Mouse (Mus musculus) kidney, adult 9 months (tissue): ENCODE data around the gene Krtap15.

Experiments used
- DNase-seq: peaks from one replicate; pipeline ENCODE4 v3.0.0; 2022

The Krtap15 gene

GRCm38 (mm10) chr16:88820066-88820465 lies at the start of gene Krtap15:
TSS of gene Krtap15 (plus strand) at chr16:88820215.
- no peak for DNase-seq

DNA sequence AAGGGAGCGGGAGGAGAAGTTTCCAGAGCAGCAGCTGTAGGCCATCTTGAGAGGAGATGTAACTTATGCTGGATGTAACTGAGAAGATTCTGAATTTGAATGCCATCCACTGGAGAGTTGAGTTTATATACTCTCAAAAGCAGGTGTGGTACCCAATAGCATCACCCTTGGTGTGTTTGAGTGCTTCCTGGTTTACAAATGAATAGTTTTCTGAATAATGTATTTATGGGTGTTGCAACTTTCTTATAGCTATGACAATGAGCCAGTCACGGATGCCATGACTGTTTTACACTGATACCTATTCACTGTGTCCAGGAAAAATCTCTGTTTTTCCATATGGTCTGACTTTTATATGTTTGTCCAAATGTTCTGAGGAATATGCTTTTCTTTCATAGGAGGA lies 45.9 kb upstream of the Krtap15 start, which contains the start of gene 2310057N15Rik:
Gene 2310057N15Rik (minus strand): TSS at position 101 of the 400 bp plus-strand sequence.
- DNase-seq: no peak

DNA sequence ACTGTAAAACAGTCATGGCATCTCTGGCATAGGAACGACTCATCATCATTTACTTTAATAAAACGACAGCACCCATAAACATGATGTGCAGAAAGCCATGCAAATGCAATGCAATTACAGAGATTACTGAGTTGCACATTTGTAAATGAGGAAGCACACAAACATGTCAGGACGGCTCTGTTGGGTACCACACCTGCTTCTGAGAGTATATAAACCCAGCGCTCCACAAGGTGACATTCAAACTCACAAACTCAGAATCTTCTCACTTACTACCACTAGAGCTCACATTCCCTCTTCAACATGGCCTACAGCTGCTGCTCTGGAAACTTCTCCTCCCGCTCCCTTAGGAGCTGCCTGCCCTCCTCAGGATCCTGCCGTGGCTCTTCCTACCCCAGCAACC lies 42.4 kb upstream of the Krtap15 start, which contains the start of gene Gm5965:
Gene Gm5965 (plus strand): TSS at position 301 of the 400 bp plus-strand sequence.
- DNase-seq: no peak

- DNase-seq: no peak
Observed at GRCm38 (mm10) chr16:88786786-88787185, 33.2 kb upstream of the Krtap15 start.

DNA sequence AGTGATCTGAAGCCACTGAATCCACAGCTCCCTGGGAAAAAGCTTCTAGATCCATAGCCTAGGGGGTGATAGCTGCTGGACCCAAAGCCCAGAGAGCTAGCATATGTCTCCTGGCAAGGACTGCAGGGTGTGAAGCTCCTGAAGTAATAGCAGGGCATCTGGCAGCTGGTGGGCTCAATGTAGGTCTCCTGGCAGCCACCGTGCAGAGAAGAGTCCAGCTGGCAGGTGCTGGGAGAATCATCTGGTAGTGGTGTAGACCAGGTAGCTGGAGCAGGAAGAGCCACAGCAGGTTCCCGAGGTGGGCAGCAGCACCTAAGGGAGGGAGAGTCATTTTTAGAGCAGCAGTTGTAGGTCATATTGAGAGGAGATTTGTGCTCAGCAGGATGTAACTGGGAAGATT lies 8.2 kb upstream of the Krtap15 start, which contains the start of gene Gm20741:
Gene Gm20741 (minus strand): TSS at position 394 of the 400 bp plus-strand sequence.
- no peak for DNase-seq

GRCm38 (mm10) chr16:88823736-88824135 lies 3.7 kb downstream of the Krtap15 start:
- peak; percentile 50 for DNase-seq

GRCm38 (mm10) chr16:88826095-88826652 lies 6.2 kb downstream of the Krtap15 start, which contains the start of gene Krtap14:
TSS of gene Krtap14 (minus strand) at chr16:88826145.
- DNase-seq: no peak

GRCm38 (mm10) chr16:88826978-88827377 lies 7.0 kb downstream of the Krtap15 start:
- DNase-seq: no peak

GRCm38 (mm10) chr16:88847363-88847762 lies 27.3 kb downstream of the Krtap15 start:
- peak; percentile 75 for DNase-seq

- no peak for DNase-seq
Observed at GRCm38 (mm10) chr16:88848558-88848957, 28.5 kb downstream of the Krtap15 start.

GRCm38 (mm10) chr16:88851450-88851849 lies 31.4 kb downstream of the Krtap15 start:
- peak; percentile 32 for DNase-seq

DNA sequence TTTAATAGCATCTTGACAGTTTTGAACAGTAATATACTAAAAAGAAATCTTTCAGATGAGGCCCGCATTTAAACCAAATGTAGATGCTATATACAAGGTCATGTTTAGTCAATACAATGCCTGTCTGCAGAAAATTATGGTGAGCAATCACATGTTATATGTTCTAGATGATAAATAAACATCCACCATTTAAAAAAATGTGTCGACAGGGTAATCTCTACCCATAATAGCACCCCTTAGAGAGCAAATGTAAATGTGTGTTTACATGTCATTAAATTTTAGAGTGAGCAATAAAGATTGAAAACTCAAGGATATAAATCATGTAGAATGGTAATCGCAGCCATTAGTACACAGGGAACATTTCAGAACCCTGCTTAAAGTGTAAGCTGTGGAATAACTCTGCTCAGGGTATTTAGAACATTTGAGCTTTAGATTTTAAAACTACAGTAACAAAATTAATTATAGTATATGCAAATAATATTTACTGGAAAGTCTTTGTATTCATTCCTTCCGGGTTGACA lies 44.9 kb downstream of the Krtap15 start:
- no peak for DNase-seq

DNA sequence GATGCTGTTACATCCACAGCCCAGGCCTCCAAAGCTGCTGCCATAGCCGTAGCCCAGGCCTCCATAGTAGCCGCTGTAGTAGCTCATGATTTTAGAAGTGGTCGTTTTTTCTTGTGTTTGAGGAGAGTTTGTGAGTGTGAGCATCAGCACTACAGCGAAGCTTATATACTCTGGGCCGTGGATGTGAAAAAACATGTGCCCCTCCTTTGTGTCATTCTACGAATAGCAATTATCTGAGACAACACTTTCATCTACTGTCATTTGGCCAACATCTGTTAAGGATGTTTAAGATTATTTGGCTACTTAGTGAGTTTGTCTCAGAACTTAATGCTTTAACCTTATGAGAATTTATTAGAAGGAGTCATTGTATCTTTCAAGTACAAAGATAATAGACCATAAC lies 49.3 kb downstream of the Krtap15 start, which contains the start of gene Krtap19-1:
Gene Krtap19-1 (minus strand): TSS at position 101 of the 400 bp plus-strand sequence.
- no peak for DNase-seq

- DNase-seq: no peak
Observed at GRCm38 (mm10) chr16:88874169-88874568, 54.2 kb downstream of the Krtap15 start, which contains the start of gene Krtap19-2. TSS of gene Krtap19-2 (minus strand) at chr16:88874269.

GRCm38 (mm10) chr16:88877938-88878337 lies 57.9 kb downstream of the Krtap15 start, which contains the start of gene Krtap19-3:
TSS of gene Krtap19-3 (minus strand) at chr16:88878038.
- no peak for DNase-seq
